In genomic region chr4:126759435-126759834, GRCm38 (mm10) we compare ENCODE assay signal across 30 mouse cellular contexts. TPM values are rescaled to one million over a fixed set of nuclear protein-coding genes. Genes with fewer than 3 reads are reported as not detected.
"Had no signal": no experiment of that assay in that cellular context is flagged by ENCODE, and none has a peak within 500 bp of the region (broad histone marks: within the 10 kb centered on the region; RNA-seq: fewer than 3 reads in every experiment).

No protein-coding gene starts in this region.

- ATAC-seq: lung, postnatal 0 days; midbrain, embryonic 13.5 days; midbrain, embryonic 16.5 days had no signal

- H3K27me3 ChIP-seq: liver, embryonic 13.5 days; megakaryocyte, embryonic 14.5 days; midbrain, embryonic 13.5 days; neural tube, embryonic 13.5 days had no signal

- H3K9me3 ChIP-seq: liver, embryonic 13.5 days; megakaryocyte, embryonic 14.5 days; midbrain, embryonic 10.5 days; midbrain, embryonic 13.5 days; neural tube, embryonic 13.5 days had no signal

- H3K27ac ChIP-seq: liver, embryonic 13.5 days; macrophage; midbrain, embryonic 10.5 days; midbrain, embryonic 13.5 days; neural tube, embryonic 13.5 days had no signal

- H3K9ac ChIP-seq: liver, embryonic 13.5 days; lung, embryonic 14.5 days; midbrain, embryonic 13.5 days; neural tube, embryonic 13.5 days had no signal

- H3K4me3 ChIP-seq: liver, embryonic 13.5 days; megakaryocyte, embryonic 14.5 days; midbrain, embryonic 10.5 days; midbrain, embryonic 13.5 days; myocyte; neural tube, embryonic 13.5 days had no signal

- DNase-seq: kidney, adult 9 months; kidney, postnatal 14 days; kidney, postnatal 4 days; liver, embryonic 13.5 days; lung, embryonic 14.5 days; retina, postnatal 1 day; right cerebral cortex, postnatal 25 days; spleen, adult 18-20 months; thymus, adult 2 months; thymus, postnatal 14 days; thymus, postnatal 4 days had no signal

RNA-seq across cellular contexts. Expression of gene Tfap2e, which starts 23.4 kb away (rescaled TPM):
- total RNA-seq: layer of hippocampus, adult 18-20 months; layer of hippocampus, postnatal 25 days; left cerebral cortex, adult 18-20 months; left cerebral cortex, postnatal 36 days; liver, adult 2 months; monocyte, adult 5-6 weeks; neutrophil, adult 5-6 weeks had no signal
- polyA plus RNA-seq: kidney, embryonic 16.5 days; limb, embryonic 11.5 days; liver, adult 2 months; liver, embryonic 13.5 days; liver, embryonic 16.5 days; lung, embryonic 14.5 days; lung, postnatal 0 days; macrophage; stomach, embryonic 16.5 days had no signal
